Mouse (Mus musculus) Patski (cell line): ENCODE measurements at regions not wholly inside any gene's neighbourhood (a gene's known extent, or its start where the extent isn't known, plus 50 kb on each side); places are given as distances from the start of the nearest gene placed in this dataset.

ENCODE experiments used
- ATAC-seq: fragments of 100-300 bp; one replicate; pipeline ENCODE4 v1.8.0; 2021
- CTCF ChIA-PET: fragments of 350-600 bp; sonication (Branson Sonifier 250); formaldehyde crosslinking; loops from one replicate; lab custom pipeline; 2022; ENCODE audit warnings: inconsistent platforms; lab: Charles Lee
- POLR2A ChIA-PET: fragments of 350-600 bp; sonication (Branson Sonifier 250); formaldehyde crosslinking; loops from one replicate; lab custom pipeline; 2022; ENCODE audit warnings: antibody characterized with exemption, inconsistent platforms; lab: Charles Lee
- DNase-seq: peaks from one replicate; pipeline ENCODE4 v3.0.0-alpha.2; 2011; ENCODE audit warnings: low read depth, low spot score
- H3K27me3 ChIP-seq: fragments of 371-371 bp; one replicate; pipeline ENCODE4 v1.5.1; 2021
- CTCF ChIP-seq: fragments of 100-300 bp; IDR thresholded peaks from one replicate; pipeline ENCODE4 v1.5.1; 2021
- in situ Hi-C: fragments of 300-500 bp; cut with MboI; formaldehyde crosslinking; loops from 3 replicates; pipeline ENCODE4 v1.11.1; 2018; ENCODE audit warnings: low pct_unique_long_range_greater_than_20kb, mixed read lengths

DNA sequence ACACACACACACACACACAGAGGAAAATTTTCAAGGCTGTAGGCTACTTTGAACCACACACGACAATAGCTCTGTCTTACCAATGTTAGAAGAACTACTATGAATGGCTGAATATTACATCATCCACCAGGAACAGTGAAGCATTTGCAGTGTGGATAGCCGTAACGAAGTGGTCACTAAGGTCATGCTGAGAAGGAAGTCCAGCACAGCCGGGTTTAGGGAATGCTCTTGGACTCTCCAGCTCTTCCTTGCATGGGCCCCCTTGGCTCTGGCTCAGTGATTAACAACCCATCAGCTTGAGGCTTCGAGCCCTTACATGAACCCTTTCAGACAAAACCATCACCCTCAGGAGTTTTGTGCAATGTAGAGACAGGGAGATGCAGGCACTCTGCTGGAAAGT lies 245.3 kb downstream of the Adamts20 start:
- H3K27me3 ChIP-seq = no peaks in the 10 kb centered on the region
- in situ Hi-C loops = loop anchor here (10.0 kb wide), 4 partner anchors 475 to 955 kb away; no protein-coding TSS in a partner anchor
- ATAC-seq (no peak), DNase-seq (no peak)
- TF ChIP-seq CTCF = no peak
- ChIA-PET POLR2A (no interaction called here), CTCF (interaction anchor here (1.1 to 2.7 kb wide), 2 partner anchors 13 to 765 kb away, joined by 4 to 8 read pairs; no protein-coding TSS in a partner anchor)

DNA sequence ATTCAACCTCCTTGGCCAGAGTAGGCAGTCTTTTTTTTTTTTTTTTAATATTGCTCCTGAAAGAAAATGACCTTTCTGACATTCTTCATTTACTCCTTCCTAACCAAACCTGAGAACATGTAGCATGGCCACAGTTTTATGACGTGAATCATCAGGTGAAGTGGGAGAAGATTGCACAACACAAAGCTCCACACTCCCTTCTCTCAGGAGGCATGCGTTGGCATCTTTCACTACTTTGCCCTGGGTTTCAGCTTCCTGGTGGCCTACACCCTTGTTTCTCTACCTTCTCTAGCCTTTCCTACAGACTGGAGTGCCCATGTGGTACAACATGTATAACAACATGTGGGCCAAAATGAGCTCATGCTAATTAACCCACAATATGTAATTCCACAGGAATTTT lies 248.5 kb downstream of the Adamts20 start:
- in situ Hi-C loops = loop anchor here (10.0 kb wide), 4 partner anchors 472 to 952 kb away; no protein-coding TSS in a partner anchor
- H3K27me3 ChIP-seq = no peaks in the 10 kb centered on the region
- ChIA-PET CTCF (no interaction called here), POLR2A (no interaction called here)
- no peak for ATAC-seq
- TF ChIP-seq CTCF = no peak
- DNase-seq = no peak

DNA sequence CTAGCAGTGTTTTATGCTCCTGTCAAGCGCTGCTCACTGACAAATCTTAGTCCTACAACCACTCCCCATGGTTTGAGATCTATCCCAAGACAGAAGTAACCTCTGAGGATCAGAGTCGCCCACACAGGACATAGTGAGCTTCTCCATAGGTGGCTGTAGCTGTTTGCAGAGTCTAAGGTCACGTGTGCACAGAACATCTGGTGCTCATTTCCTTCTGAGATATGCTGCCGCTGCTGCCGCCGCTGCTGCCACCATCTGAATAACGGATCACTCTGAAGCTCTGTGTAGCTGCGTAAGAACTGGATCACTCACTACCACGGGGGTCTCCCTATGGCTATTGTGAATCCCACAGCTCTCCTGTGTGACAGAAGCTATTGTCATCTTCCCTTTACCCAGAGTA lies 250.8 kb downstream of the Adamts20 start:
- ATAC-seq (no peak), DNase-seq (no peak)
- ChIA-PET POLR2A (interaction anchor here (0.6 kb wide), 1 partner anchor 9 kb away, joined by 3 read pairs; no protein-coding TSS in a partner anchor), CTCF (interaction anchor here (0.9 to 1.4 kb wide), 4 partner anchors 696 to 772 kb away, joined by 3 to 7 read pairs (median 4); no protein-coding TSS in a partner anchor)
- H3K27me3 ChIP-seq = no peaks in the 10 kb centered on the region
- no peak for TF ChIP-seq CTCF
- in situ Hi-C loops = loop anchor here (5.0 to 10.0 kb wide), 5 partner anchors 470 to 950 kb away; no protein-coding TSS in a partner anchor

DNA sequence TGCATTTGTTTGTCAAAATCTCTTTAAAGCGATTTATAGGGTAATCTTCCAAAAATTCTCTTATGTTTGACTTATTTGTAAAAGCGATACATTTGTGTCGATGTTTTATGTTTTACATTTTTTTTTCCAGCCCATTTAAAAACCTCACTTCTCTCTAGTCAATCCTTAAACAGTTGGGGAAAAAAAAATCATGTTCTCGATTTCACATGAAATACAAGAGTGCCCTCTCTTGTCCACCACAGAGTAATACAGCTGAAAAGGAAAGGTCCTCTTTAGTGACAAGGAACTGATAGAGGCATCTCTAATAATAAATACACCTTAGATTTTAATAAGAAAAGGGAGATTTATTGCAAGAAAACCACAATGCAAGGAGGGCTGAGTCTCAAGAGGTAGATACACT lies 251.8 kb downstream of the Adamts20 start:
- DNase-seq = no peak

DNA sequence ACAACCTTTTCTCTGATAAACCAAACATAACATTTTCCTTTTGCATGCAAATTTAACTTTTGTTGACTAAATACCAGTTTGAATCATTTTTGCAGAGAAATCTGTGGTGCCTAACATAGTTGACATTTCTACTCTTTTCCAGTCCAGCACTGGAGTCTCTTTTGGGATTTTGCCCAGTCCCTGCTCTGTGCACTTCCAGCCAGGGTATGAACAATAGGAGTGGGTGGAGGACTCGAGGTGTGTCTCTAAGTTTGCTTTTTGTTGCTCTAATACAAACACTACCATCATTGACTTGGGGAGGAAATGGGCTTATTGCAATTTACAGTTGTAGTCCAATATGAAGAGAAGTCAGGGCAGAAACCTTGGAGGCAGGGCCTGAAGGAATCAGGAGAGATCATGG lies 256.7 kb downstream of the Adamts20 start:
- TF ChIP-seq CTCF = no peak
- ATAC-seq (no peak), DNase-seq (no peak)
- CTCF ChIA-PET = no interaction called here
- in situ Hi-C loops = no loop called here
- POLR2A ChIA-PET = no interaction called here
- no peaks in the 10 kb centered on the region for H3K27me3 ChIP-seq

More for the DNA sequence above, 251.8 kb downstream of the Adamts20 start:
- POLR2A ChIA-PET = no interaction called here
- in situ Hi-C loops = loop anchor here (5.0 to 10.0 kb wide), 5 partner anchors 469 to 949 kb away; no protein-coding TSS in a partner anchor
- no peak for ATAC-seq
- CTCF ChIA-PET = interaction anchor here (0.9 to 1.7 kb wide), 8 partner anchors 50 to 776 kb away, joined by 3 to 7 read pairs (median 3); no protein-coding TSS in a partner anchor
- no peaks in the 10 kb centered on the region for H3K27me3 ChIP-seq
- peak; percentile 50 for TF ChIP-seq CTCF

DNA sequence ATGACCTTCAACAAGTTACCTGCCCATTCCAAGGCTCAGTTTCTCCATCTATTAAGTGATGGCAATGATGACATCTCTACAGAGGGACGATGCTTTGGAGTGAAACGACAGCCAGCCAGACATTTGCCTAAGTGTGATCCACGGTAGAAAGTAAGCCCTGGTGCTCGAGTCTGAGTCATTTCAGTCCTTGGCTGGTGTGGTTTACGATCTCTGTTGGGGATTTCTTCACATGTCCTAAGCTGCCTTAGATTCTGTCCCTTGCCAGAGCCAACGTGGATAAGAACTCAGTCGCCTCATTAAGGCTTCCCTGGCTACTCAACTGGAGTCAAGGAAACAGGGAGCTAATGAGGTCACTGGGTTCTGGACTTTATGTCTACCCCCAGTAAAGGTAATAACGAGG lies 258.8 kb downstream of the Adamts20 start:
- in situ Hi-C loops = no loop called here
- H3K27me3 ChIP-seq = no peaks in the 10 kb centered on the region
- ChIA-PET POLR2A (no interaction called here), CTCF (no interaction called here)
- DNase-seq = no peak
- no peak for TF ChIP-seq CTCF
- no peak for ATAC-seq

DNA sequence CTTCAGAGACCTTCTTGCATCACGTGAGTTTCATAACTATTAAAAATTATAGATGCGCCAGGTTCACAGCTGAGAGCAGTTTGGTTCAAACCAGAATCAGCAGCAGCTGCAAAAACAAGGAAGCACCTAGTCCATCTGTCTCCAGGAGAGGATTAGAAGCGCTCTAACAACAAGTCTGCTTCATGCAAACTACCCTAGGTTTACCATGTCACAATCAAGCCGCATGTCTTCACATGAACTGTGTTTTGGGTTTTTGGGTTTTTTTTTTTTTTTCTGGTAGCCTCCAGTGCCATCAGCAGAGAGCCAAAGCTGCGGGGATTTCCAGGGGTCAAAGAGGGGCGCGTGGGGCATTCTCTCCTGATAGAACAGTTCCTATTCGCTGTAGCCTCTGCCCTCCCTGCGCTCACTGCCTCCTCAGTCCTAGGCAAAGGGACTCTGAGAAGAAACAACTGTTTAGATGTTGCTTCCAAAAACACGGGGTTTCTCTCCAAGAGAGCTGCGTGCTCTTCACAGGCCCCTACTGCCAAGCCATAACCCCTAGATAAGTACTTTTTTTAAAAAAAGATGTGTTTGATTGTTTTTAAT lies 259.8 kb downstream of the Adamts20 start:
- in situ Hi-C loops = no loop called here
- ChIA-PET CTCF (no interaction called here), POLR2A (interaction anchor here (0.6 to 0.7 kb wide), 2 partner anchors 9 to 38 kb away, joined by 3 read pairs; no protein-coding TSS in a partner anchor)
- TF ChIP-seq CTCF = no peak
- no peak for DNase-seq
- no peaks in the 10 kb centered on the region for H3K27me3 ChIP-seq
- ATAC-seq = no peak

DNA sequence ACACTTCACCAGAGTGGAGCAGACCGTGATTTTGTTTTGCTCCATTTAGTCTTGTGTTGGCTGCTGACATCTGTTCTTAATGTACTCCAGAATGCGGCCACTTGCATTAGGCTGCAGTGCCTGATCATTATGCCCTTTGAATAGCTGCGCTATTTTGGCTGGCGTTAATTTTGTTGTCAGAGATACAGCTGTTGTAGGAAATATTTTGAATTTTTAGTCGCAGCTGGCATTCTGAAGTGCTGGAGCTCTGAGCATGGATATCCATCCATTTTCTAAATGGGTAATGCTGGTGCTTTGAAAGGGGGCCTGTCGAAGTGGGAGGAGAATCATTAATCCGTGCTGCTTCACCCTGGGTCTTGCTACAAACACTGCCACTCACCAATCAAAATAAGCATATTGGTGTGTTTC lies 275.1 kb downstream of the Adamts20 start:
- ATAC-seq (no peak), DNase-seq (no peak)
- in situ Hi-C loops = no loop called here
- CTCF ChIA-PET = no interaction called here
- POLR2A ChIA-PET = no interaction called here
- TF ChIP-seq CTCF = no peak
- no peaks in the 10 kb centered on the region for H3K27me3 ChIP-seq

DNA sequence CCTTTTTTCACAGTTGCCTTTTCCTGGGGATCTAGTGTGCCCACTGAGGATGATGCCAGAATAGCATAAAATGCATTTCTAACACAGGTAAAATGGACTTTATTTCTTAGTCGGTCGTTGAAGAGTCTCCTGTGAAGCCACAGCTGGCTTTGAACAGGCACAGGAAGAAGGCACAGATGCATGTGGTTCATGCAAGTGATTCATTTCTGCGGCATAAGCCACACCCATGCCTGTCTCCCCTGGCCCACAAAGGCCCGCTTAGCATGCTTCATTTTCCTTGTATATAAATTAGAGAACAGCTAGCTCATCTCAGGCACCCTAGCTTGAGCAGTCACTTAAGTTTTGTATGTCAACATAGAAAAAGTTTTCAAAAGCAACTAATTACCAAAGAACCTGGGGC lies 277.6 kb downstream of the Adamts20 start:
- ATAC-seq = no peak
- DNase-seq = no peak
- POLR2A ChIA-PET = no interaction called here
- no peak for TF ChIP-seq CTCF
- no peaks in the 10 kb centered on the region for H3K27me3 ChIP-seq
- CTCF ChIA-PET = no interaction called here
- in situ Hi-C loops = no loop called here

DNA sequence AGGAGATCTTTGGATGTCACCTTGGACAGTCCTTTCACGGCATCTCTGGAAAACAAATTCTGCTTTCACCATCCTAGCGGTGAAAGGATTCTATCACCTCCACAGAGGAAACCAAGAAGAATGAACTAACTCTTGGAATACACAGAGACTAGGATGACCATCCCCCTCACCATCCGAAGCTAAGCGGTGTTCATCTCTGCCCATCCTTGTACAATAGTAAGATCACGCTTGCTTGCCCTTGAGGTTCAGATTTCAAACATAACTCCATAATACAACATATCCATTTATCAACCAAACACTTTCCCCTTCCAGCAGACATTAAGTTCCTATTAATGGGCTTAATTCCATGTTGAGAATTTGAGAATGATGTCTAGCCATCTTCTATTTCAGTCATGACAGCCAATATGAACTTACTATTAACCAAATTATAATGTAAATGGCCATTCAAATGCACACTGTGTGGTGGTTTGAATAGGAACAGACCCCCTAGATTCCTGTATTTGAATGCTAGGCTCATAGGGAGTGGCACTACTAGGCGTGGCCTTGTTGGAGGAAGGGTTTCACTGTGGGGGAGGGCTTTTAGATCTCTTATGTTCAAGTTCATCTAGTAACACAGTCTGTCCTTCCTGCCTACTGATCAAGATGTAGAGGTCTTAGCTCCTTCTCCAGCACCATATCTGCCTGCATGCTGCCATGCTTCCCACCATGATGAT lies 281.4 kb downstream of the Adamts20 start:
- ATAC-seq = no peak
- ChIA-PET POLR2A (no interaction called here), CTCF (no interaction called here)
- TF ChIP-seq CTCF = no peak
- H3K27me3 ChIP-seq = no peaks in the 10 kb centered on the region
- no peak for DNase-seq
- in situ Hi-C loops = no loop called here

DNA sequence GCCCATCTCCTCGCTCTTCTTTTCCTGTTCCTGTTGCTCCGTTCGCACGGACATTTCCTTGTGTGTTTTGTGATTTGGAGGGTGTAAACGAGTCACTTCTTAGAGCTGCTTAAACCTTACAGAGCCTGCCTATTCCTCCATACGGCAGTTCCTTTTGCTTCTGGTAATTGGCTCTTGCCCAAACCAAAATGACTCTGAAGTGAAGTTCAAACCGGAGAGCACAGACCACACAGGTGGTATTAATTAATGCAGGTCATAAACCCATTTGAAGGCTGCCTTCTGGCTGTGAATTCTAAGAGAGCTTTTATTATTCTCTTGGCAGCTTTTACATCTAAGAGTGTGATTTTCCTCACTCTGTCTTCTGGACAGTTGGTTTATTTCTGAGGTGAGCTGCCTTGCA lies 291.1 kb downstream of the Adamts20 start:
- DNase-seq (no peak), ATAC-seq (peak; percentile 26)
- TF ChIP-seq CTCF = no peak
- ChIA-PET POLR2A (no interaction called here), CTCF (interaction anchor here (1.4 kb wide), 1 partner anchor 12 kb away, joined by 4 read pairs; no protein-coding TSS in a partner anchor)
- in situ Hi-C loops = no loop called here
- H3K27me3 ChIP-seq = no peaks in the 10 kb centered on the region
